Mouse (Mus musculus) urinary bladder, postnatal 25 days (tissue): Measurements from ENCODE around the gene Atg101.

Experiments used
- DNase-seq: peaks from one replicate; pipeline ENCODE4 v3.0.0; 2022; ENCODE audit warnings: low spot score

Gene Atg101

GRCm38 (mm10) chr15:101283183-101283910 is 725 bp upstream of the Atg101 start:
- DNase-seq = peak; percentile 40

- no peak for DNase-seq
Measured at GRCm38 (mm10) chr15:101286129-101286770, 2.2 kb downstream of the Atg101 start.

- DNase-seq = no peak
Measured at GRCm38 (mm10) chr15:101287361-101287760, 3.3 kb downstream of the Atg101 start.

GRCm38 (mm10) chr15:101290354-101290753 is 6.3 kb downstream of the Atg101 start:
- DNase-seq = no peak

GRCm38 (mm10) chr15:101292012-101292411 is 7.9 kb downstream of the Atg101 start:
- DNase-seq = no peak

GRCm38 (mm10) chr15:101293025-101293621 is 9.1 kb downstream of the Atg101 start, which contains the start of gene 6030408B16Rik:
TSS of gene 6030408B16Rik (plus strand) at chr15:101293212.
- no peak for DNase-seq

GRCm38 (mm10) chr15:101294028-101294894 is 10.2 kb downstream of the Atg101 start:
- no peak for DNase-seq

- DNase-seq = no peak
Measured at GRCm38 (mm10) chr15:101295106-101295505, 11.0 kb downstream of the Atg101 start.

- DNase-seq = no peak
Measured at GRCm38 (mm10) chr15:101295616-101296015, 11.5 kb downstream of the Atg101 start.

- DNase-seq = no peak
Measured at GRCm38 (mm10) chr15:101296091-101296490, 12.0 kb downstream of the Atg101 start.

GRCm38 (mm10) chr15:101297988-101298387 is 13.9 kb downstream of the Atg101 start:
- DNase-seq = no peak

- DNase-seq = no peak
Measured at GRCm38 (mm10) chr15:101298550-101298949, 14.5 kb downstream of the Atg101 start.

- DNase-seq = no peak
Measured at GRCm38 (mm10) chr15:101299480-101299960, 15.4 kb downstream of the Atg101 start.

GRCm38 (mm10) chr15:101300128-101300527 is 16.1 kb downstream of the Atg101 start:
- DNase-seq = no peak

GRCm38 (mm10) chr15:101302201-101302600 is 18.1 kb downstream of the Atg101 start:
- no peak for DNase-seq

- no peak for DNase-seq
Measured at GRCm38 (mm10) chr15:101303830-101304229, 19.8 kb downstream of the Atg101 start.

GRCm38 (mm10) chr15:101306459-101306858 is 22.4 kb downstream of the Atg101 start:
- no peak for DNase-seq

GRCm38 (mm10) chr15:101308440-101309348 is 24.6 kb downstream of the Atg101 start:
- DNase-seq = no peak

GRCm38 (mm10) chr15:101309493-101309892 is 25.4 kb downstream of the Atg101 start:
- no peak for DNase-seq

GRCm38 (mm10) chr15:101311087-101311770 is 27.2 kb downstream of the Atg101 start:
- no peak for DNase-seq
